Mouse (Mus musculus): Measurements from ENCODE around the gene Cenpm.

Cenpm gene

DNA sequence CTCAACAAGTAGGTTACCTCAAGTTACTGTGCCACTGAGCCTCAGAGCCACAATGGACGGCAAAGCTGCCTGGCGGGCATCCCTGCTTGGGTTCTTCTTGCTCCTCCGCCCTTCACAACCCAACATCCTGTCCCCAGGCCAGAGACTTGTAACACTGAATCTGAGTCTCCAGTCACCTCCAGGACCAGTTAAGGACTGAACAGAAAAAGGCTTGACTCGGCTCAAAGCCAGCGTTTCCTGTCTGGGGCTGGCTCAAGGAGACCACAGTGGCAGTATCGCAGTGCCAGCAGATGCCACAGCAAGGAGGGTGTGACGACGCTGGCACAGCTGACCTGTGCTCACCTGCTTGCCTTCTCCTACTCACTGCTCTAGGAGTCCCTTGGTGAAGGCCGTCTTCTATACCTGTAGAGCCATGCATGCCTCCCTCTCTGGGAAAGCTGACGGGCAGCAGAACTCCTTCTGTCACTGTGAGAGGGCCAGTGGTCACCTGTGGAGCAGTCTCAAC is 47.2 kb downstream of the Cenpm start:
- no peak for DNase-seq (ENCODE audit: extremely low spot score, low spot score)

DNA sequence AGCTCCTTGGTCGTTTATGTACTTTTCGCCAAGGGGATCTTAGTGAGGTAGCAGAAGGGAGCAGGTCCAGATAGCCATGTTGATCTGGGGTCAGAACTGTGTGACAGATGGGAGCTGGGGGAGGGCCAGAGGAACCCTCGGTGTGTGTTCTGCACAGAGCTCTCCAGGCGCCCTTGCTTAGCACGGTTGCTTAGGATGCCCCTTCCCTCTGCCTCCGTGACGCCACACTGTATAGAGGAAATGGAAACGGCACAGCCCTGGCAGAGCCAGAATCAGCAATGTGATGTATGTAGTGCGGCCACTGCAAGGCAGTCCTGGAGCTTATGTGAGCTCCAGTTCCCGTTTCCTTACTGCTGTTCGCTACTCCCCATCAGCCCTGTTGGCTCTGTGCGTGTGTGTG is 48.2 kb downstream of the Cenpm start:
- no peak for DNase-seq (ENCODE audit: extremely low spot score, low spot score)

DNA sequence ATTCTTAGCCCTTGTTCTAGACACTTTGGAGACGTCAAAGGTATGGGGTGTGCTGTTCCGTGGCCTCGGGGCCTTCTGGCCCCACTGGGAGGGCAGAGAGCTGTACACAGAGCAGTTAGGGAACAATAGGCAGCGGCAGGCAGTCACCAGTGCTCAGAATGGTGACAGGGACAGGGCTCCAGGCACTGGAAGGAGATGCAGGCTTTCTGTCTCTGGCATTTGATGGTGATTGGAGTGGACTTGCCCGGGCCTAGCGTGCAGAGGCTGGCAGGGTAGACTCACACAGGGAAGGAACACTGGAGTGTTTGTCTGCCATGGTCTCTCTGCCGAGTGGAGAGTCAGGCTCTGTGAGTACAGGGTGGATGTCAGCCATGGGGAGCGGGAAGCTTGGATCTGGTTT is 51.9 kb downstream of the Cenpm start:
- DNase-seq (ENCODE audit: extremely low spot score, low spot score) = no peak

DNA sequence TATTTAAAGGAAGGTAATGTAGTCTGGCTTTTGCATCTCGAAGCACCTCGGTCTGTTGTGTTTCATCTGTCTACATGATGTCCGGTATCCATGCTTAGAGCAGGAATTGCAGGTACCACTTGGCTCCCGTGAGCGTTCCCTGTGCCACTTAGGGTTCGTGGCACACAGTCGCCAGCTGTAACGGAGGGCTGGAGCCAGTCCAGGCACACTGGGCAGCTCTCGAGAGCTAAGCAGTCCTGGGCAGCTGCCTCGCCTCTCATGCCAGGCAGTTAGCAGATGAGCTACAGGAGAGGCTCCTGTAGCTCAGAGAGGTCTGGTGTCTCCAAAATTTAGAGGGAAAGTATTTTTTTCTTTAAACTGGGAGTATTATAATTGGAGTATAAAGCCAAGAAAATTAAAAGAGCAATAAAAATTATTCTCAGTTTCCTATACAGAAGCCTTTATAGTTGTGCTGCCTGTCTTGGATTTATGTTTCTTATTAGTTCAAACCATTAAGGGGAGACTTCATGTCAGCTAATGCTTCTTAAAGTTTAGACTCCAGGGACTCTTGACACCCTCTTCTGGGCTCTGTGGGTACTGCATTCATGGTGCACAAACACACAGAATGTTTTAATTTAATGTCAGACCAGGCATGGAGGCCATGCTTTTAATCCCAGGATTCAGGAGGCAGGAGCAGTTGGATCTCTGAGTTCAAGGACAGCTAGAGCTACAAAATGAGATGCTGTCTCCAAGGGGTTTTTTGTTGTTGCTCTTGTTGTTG is 55.9 kb downstream of the Cenpm start:
- no peak for DNase-seq (ENCODE audit: extremely low spot score, low spot score)

DNA sequence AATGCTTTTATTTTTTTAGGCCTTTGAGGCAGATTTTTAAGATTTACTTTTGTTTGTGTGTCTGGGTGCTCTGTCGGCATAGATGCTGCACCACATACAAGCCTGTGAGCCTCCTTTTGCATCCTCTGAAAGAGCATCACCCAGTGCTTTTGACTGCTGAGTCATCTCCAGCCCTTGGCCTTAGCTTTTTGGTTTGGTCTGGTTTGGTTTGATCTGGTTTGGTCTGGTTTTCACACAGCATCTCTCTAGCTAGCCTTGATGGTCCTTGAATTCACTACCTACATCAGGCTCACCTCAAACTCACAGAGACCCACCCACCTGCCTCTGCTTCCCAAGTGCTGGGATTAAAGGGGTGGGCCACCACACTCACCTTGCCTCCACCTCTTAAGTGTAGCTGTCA is 56.6 kb downstream of the Cenpm start:
- no peak for DNase-seq (ENCODE audit: extremely low spot score, low spot score)

DNA sequence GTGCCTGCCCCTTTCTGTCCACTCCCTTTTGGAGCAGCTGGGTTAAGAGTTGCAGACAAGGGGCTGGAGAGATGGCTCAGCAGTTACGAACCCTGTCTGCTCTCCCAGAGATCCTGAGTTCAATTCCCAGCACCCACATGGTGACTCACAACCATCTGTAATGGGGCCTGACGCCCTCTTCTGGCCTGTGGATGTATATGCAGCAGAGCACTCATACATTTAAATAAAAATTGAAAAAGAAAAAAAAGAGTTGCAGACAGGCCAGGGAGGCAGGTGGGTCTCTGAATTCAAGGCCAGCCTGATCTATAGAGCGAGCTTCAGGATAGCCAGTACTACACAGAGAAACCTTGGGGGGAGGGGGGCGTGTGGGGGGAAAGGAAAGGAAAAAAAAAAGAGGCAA is 57.1 kb downstream of the Cenpm start:
- no peak for DNase-seq (ENCODE audit: extremely low spot score, low spot score)

DNA sequence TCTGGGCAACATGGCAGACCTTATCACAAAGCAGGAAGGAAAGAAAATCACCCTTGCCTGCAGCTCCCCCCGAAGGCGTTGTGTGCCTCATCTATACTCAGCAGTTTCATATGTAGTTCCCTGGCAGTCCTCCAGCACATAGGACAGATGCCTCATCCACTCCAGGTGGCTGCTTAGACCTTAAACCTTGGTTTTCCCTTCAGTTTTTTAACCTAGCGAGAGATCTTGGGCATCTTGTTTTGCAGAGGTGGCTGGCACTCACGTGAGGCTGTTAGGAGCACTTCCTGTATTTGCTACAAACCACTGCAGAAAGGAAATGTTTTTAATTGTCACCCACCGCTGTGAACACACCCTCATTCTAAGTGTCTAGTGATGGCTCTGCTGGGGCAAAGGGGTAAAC is 57.6 kb downstream of the Cenpm start:
- DNase-seq (ENCODE audit: extremely low spot score, low spot score) = no peak

DNA sequence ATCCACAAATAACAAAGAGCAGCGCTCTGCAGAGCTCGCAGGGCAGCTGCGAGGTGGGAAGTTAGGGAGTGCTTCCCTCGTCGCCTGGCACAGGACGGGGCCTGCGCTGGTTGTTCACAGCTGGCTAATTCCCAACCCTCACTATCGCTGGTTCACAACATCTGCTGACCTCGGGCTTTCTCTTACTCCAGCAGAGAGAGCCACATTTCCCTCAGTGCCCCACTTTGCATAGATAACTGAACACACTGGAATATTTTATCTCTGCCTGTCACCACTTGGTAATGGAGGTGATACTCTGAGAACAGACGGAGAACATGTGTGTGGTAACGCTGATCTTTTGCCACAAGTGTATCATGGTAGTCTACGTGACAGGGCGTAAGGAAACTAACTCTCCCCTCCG is 58.4 kb downstream of the Cenpm start:
- DNase-seq (ENCODE audit: extremely low spot score, low spot score) = no peak

DNA sequence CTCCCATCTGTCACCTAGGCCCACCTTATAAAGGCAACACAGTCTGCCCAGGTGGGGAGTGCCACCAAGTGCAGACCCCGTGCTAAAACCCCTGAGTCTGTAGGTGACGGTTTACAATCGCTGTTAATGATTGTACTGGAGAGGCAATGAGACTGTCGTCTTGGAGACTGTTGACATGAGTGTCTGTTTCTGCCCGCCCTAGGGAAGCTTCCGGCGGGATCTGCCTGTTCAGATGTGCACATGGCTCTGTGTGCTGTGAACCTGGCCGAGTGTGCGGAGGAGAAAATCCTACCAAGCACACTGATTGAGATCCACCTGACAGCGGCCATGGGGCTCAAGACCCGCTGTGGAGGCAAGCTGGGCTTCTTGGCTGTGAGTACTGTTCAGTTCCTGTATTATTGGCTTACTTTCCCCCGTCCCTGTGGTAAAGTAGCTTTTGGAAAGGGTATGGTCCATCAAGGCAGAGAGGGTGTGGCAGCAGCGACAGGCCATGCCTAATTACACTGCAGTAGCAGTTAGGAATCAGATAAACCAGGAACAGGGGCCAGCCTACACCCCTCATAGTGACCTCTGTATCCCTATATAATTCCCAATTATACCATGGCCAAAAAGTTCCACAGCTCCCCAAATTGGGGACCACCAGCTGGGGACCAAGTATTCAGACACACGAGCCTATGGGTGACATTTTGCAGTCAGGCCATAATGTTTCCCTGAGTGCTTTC is 59.3 kb downstream of the Cenpm start:
- no peak for DNase-seq (ENCODE audit: extremely low spot score, low spot score)

DNA sequence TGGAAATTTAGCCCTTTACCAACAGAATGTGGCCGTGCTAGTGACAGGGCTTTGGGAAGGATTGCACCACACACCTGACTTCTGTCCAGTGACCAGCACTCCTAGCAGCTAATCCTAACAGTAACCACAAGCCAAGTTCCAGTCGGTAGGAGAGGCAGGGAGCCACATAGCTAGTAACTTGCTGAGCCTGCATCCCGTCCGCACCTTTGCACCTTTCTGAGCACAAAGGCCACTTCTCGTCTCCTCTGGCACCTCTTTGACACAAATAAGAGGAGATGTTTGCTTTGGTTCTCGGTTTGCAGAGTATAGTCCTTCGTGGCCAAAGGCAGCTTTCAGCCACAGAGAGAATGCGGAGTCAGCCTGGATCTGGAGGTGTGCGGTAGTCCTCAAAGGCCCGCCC is 59.9 kb downstream of the Cenpm start:
- no peak for DNase-seq (ENCODE audit: extremely low spot score, low spot score)

DNA sequence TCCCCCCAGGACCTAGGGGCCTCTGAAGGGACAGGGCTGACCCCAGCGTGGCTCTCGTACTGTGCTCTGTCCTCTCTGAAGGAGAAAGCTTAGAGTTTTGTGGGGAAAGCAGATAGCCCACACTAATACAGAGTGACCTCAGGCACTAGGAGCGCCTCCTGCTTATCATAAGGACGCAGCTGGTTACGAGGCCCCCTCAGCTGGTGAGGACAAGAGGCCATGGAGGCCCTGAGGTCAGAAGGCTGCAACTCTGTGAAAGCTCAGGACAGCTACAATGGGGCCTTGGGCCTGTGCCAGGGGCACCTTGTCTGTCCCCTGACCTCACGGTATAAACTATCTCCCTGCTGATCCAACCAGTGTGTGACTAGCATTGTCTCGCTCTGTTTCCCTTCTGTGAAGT is 60.4 kb downstream of the Cenpm start:
- no peak for DNase-seq (ENCODE audit: extremely low spot score, low spot score)
